Mouse (Mus musculus): ENCODE results near the gene Shroom4. TPM values are rescaled to one million over a fixed set of nuclear protein-coding genes. Genes with fewer than 3 reads are reported as not detected.

The Shroom4 gene
- polyA plus RNA-seq, 1 experiment from 2014 or later = 7.9 TPM

DNA sequence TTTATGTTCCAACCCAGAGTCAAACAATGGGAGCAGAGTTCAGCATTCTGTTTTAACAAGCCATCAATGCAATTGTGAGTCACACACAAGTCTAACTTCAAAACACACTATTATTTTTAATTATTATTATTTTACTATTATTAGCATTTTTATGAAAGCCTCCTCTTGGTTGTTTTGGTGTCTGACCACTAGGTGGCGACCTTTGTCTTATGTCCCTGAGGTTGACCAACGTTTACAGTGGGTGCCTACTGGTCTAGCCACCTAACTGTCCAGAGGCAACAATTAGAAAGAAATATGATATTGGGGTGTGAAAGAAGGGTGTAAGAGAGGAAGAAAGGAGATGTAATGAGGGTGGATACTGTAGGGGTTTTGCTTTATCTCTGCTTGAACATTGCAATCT lies 254.4 kb downstream of the Shroom4 start:
- Histone ChIP-seq H3K9me3 (no peaks in the 10 kb centered on the region), H3K9ac (no peak overlapping the region), H3K4me1 (no peaks in the 10 kb centered on the region), H3K36me3 (no peaks in the 10 kb centered on the region), H3K4me3 (no peak overlapping the region), H3K27me3 (no peaks in the 10 kb centered on the region), H3K27ac (no peak overlapping the region), H3K4me2 (replicated peaks) (no peak overlapping the region)
- no peak for ATAC-seq (ENCODE audit: low FRiP score, low read depth)
- WGBS = 6% methylated on average over 2 of the region's 2 CpGs

DNA sequence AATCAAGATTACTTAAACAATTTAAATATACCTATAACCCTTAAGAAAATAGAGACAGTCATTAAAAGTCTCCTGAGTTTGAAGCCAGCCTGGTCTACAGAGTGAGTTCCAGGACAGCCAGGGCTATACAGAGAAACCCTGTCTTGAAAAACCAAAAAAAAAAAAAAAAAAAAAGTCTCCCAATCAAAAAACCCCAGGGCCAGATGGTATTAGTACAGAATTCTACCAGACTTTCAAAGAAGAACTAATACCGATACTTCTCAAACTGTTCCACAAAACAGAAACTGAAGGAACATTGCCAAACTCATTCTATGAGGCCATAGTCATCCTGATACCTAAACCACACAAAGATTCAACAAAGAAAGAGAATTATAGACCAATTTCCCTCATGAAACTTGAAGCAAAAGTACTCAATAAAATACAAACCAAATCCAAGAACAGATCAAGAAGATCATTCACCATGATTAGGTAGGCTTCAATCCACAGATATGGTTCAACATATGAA lies 259.2 kb downstream of the Shroom4 start:
- Histone ChIP-seq H3K36me3 (no peaks in the 10 kb centered on the region), H3K4me2 (replicated peaks) (no peak overlapping the region), H3K27me3 (no peaks in the 10 kb centered on the region), H3K9me3 (no peaks in the 10 kb centered on the region), H3K4me1 (no peaks in the 10 kb centered on the region), H3K27ac (no peak overlapping the region), H3K4me3 (no peak overlapping the region), H3K9ac (no peak overlapping the region)
- no peak for ATAC-seq (ENCODE audit: low FRiP score, low read depth)
- WGBS = 91% methylated on average over 1 of the region's 1 CpGs

Other genes with a start within 250 kb of the Shroom4 start
- 5.0 and 7.3 TPM in 2 replicates for gene Nudt10, start 226.8 kb upstream of the Shroom4 start, polyA plus RNA-seq (2015; fragmentation: Nextera tagmentation; extraction: Ambion mirVana)
- gene Bmp15, start 79.1 kb upstream of the Shroom4 start, polyA plus RNA-seq (2015; fragmentation: Nextera tagmentation; extraction: Ambion mirVana) = 0.10 and 0.23 TPM in 2 replicates

Data from limb, embryonic 13.5 days (tissue).